Mouse (Mus musculus) gastrocnemius, adult 8-10 months (tissue): ENCODE results near the gene Olfr521. TPM values are rescaled to one million over a fixed set of nuclear protein-coding genes. Genes with fewer than 3 reads are reported as not detected.
"Not testable (repeated sequence)": the region's sequence is repeated elsewhere in the genome, so short reads cannot be mapped to it uniquely, and the experiment has no call there.

Experiments
- DNase-seq, 2 experiments: peaks; one replicate each; pipeline ENCODE4 v3.0.0; 2022; ENCODE audit warnings: low spot score in 2 of 2
- total RNA-seq, 4 experiments: library from RNA; stranded (reverse); gene quantifications; 2 replicates each; pipeline ENCODE4 v1.2.4; 2022

Gene Olfr521
- not detected for total RNA-seq

- no peak for DNase-seq
These were observed at the start of gene Olfr521 for GRCm38 (mm10) chr7:99763207-99763606. Olfr521 (plus strand) TSS chr7:99763507.

DNA sequence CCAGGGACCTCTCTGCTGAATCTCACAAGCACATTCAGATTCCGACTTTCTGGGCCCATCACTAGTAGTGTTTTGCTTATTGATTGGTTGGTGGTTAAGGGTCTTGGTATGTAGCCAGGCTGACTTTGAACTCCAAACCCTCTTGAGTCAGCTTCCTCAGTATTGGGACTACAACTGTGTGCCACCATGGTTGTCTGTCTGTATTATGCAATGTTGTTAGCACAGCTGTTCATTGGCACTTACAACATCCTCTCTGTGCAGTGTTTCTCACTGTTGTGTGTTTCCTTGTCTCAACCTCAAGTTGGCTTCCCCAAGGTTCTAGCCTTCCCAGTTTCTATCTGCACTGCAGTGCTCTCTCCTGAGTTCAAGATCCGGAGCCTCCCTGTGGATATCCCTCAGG is 46.8 kb upstream of the Olfr521 start:
- no peak for DNase-seq

GRCm38 (mm10) chr7:99729973-99730372 is 33.3 kb upstream of the Olfr521 start, which contains the start of gene Olfr520:
Olfr520 (plus strand) TSS chr7:99730273.
- DNase-seq, result no peak

GRCm38 (mm10) chr7:99734612-99735011 is 28.7 kb upstream of the Olfr521 start:
- no peak for DNase-seq

DNA sequence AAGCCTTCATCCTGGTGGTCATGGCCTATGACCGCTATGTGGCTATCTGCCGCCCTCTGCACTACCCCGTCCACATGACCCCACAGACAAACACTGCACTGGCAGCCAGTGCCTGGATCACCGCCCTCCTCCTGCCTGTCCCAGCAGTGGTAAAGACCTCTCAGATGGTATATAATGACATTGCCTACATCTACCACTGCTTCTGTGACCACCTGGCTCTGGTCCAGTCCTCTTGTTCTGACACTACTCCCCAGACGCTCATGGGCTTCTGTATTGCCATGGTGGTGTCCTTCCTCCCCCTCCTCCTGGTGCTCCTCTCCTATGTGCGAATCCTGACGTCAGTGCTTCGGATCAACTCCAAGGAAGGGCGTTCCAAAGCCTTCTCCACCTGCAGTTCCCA is 27.8 kb upstream of the Olfr521 start:
- not testable (repeated sequence) for DNase-seq

DNA sequence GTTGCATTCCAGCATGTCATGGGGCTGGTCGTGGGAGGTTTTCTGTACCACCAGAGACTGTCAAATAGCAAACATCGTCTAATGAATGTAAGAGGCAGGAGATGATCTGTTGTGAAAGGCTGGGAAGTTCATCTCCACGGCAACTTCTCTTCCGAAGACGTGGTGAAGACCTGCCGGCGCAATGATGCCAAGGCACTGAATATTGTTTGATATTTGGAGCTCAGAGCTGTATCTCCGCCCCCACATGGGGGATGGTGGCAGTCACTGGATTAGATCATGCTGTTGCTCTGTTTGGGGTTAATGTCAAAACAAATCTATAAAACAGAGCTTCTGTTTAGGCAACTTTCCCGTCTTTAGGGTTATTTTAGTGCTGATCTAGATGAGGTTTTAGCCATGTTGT is 24.0 kb upstream of the Olfr521 start:
- DNase-seq, result no peak

DNA sequence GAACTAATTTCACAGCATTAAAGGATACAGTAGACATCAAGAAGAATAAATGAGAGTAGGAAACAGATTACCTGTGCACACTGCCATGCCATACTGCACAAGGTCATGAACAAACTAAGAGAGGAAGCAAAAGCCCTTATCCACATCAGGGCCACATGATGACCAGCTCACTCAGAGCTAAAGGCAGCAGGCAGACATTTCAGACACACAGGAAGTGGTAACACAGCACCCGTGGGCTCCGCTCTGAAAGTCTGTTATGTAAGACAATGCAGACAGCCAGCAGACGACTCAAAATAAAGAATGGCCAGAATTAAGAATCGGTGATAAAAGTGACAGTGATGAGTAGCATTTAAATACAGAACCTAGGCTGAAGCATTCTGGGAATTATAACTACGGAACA is 18.1 kb downstream of the Olfr521 start:
- DNase-seq, result no peak

DNA sequence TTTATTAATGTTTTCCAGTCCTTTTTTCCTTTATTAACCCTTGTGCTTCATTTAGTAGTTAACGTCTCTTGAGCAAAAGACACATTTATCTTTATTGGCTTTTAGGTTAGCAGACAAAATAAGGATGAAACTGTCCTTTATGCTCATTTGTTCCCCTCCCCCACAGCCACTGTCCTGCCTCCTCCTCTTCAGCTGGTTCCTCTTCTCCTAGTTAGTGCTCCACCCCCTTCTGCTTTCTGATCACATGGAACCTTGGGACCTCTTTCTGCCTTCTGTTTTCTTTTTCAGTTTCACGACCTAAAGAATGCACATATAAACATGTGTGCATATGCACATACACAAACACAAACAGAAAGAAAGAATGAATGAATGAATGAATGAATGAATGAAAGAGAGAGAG is 18.6 kb downstream of the Olfr521 start:
- no peak for DNase-seq

DNA sequence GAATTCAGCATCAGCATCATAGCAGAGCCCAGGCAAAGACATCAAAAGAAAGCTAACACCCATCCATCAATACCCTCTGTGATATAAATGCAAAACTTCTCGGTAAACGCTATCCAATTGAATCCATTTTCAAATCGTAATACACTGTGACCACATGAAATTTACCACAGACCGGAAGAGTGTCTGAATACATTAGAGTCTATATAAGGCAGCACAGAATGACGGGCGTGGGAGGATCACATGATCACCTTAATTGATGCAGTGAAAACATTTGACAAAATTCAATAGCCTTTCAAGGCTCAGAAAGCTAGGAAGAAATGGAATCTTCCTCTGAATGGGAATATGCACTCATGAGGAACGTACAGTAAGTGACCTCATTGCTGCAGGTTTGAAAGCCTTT is 20.1 kb downstream of the Olfr521 start:
- no peak for DNase-seq

GRCm38 (mm10) chr7:99785553-99785952 is 22.2 kb downstream of the Olfr521 start:
- no peak for DNase-seq

DNA sequence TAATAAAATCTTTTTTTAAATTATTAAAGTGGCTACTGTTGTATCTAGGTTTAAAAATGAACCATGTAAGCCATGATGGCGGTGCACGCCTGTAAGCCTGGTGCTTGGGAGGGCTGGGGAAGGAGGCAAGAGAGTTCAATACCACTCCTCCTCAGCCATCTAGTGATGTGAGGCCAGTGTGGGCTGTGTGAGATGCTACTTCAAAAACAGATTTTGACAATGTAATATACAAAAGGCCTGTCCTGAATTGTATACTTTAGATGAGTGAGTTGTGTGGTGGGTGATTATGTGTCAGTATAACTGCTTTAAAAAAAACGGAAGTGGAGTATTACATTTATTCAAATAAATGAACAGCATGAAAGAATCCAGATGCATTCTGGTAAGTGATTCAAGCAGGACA is 23.5 kb downstream of the Olfr521 start:
- no peak for DNase-seq

GRCm38 (mm10) chr7:99787935-99788334 is 24.6 kb downstream of the Olfr521 start:
- no peak for DNase-seq

DNA sequence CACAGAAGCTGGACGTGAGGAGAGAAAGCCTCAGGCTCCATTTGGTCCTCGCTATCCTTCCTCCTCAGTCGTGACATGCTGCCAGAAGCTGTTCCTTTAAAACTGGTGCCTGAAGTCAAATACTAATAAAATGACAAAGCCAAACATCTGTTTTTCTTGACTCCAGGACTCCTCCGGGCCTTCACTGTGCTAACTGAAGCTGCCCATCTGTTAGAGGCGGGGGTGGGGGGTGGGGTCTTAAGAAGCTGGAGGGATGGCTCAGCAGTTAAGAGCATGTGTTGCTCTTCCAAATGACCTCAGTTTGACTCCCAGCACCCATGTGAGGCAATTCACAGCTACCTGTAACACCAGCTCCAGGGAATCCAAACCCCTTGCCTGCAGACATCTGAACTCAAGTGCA is 25.3 kb downstream of the Olfr521 start:
- DNase-seq, result no peak

GRCm38 (mm10) chr7:99790816-99791215 is 27.5 kb downstream of the Olfr521 start:
- DNase-seq, result no peak

DNA sequence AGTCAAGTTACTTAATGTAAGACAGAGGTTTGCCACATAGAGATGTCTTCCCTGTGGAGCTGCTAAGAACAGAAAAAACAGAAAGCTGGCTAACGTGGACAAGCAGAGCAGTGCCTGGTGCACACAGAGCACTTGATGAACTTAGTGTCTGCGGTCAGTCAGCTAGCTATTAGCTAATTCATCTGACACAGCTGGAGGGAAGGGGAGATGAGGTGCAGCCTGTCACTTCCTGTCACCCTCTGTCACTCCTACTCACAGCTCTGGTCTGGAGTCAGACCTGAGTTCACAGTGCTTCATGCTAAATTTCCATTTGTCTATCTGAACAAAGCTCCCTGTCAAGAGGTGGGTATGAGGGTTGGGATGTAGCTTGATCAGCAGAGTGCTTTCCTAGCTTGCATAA is 30.8 kb downstream of the Olfr521 start:
- no peak for DNase-seq

DNA sequence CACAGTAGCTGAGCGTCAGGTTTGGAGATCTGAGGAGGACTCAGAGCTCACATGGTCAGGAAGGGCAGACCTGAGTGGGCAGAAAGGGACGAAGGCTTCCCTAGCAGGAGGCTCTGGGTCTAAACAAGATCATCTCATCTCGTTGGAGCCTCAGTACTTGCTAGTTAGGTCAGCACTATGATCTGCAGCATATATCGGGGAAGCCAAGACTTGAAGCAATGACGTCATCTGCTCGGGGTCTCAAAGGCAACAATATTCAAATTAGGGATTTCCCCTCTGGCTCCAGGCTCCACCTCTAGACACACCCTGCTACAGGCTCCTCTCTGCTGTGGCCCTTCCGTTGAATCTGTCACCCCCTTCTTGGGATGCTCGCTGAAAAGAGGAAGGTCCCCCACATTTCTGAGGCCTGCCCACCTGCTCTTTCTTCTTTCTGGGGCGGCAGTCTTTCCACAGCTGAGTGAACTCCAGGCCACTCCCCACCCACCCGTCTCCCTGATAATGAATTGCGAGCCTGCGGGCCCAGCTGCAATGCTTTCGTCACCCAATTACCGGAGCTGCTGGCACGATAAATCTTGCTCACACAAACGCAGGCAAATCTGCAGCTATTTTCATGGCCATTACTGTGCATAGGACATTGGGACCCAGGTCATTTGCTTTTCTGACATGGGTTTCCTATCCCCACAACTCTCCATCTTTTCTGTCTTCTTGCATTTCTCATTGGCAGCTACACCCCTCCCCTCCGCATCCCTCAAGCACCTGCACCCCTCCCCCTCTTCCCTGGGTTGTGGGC is 32.1 kb downstream of the Olfr521 start:
- DNase-seq, result no peak

DNA sequence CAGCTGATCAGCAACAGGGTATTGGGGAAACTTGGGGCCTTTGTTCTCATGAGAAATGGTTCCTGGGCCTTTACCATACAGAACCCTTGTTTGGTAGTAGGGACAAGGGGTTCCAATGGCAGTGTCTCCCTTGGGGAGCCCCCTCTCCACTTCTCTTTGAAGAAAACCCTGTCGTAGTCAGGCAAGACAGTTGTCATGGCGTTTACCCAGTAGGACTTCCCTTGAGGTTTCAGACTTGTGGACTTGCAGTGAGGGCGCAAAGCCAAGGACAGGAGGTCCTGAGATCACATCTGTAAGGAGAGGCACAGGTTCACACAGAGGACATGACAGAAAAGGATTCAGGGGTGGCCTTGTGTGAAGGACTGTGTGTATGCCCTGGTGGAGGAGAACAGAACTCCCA is 33.2 kb downstream of the Olfr521 start:
- no peak for DNase-seq

DNA sequence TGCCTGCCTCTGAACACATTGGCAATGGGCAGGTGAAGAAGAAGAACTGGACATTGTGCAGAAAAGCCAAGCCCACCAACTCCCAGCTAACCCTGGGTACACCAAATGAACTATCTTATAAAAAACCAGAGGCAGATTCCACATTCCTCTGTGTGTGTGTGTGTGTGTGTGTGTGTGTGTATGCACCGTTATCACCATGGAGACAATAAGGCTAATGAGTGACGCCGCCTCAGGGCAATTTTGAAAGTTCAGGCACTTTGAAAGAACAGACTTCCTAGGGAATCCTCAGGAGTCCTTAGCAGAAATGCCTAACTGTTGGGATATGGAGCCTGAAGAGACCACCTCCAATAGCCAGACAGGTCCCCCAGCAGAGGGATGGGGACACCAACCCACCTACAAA is 34.0 kb downstream of the Olfr521 start:
- no peak for DNase-seq

DNA sequence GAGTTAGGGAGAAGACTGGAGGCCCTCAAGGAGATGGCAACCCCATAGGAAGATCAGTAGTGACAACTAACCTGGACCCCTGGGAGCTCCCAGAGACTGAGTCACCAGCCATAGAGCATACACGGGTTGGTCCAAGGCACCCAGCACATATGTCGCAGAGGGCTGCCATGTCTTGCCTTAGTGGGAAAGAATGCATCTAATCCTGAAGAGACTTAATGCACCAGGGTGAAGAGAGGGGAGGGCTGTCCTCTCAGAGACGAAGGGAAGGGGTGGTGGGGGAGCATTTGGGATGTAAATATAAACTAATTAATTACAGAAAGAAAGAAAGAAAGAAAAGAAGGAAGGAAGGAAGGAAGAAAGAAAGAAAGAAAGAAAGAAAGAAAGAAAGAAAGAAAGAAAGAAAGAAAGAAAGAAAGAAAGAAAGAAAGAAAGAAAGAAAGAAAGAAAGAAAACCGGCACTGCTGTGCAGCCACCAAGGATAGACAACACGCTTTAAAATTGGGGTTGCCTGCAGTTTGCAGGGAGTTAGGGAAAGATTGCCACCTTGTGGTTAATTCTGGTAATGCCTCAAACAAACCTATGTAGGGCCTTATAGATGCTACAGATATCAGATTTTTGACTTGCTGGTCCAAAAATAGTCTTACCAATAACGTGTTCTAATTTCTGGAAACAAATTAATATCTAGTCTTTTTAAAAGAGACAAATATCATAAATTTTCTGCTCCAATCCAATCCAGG is 34.8 kb downstream of the Olfr521 start:
- DNase-seq, result no peak

- no peak for DNase-seq
These were observed 35.8 kb downstream of the Olfr521 start for GRCm38 (mm10) chr7:99799118-99799517.

- DNase-seq, result no peak
These were observed 40.2 kb downstream of the Olfr521 start for GRCm38 (mm10) chr7:99803535-99803934.

- DNase-seq, result not testable (repeated sequence)
These were observed 40.7 kb downstream of the Olfr521 start for GRCm38 (mm10) chr7:99804033-99804432.

GRCm38 (mm10) chr7:99805340-99805739 is 42.0 kb downstream of the Olfr521 start:
- DNase-seq, result no peak
